Mouse (Mus musculus) layer of hippocampus, postnatal 25 days (tissue): Measurements from ENCODE around the gene Kalrn. TPM values are rescaled to one million over a fixed set of nuclear protein-coding genes. Genes with fewer than 3 reads are reported as not detected.

Source experiments
- DNase-seq, 2 experiments: peaks; one replicate each; pipeline ENCODE4 v3.0.0; 2022; ENCODE audit warnings: mixed read lengths in 2 of 2, low spot score in 1 of 2; ENCODE audit errors: extremely low spot score in 1 of 2
- total RNA-seq, 2 experiments: library from RNA; stranded (reverse); gene quantifications; 2 replicates each; pipeline ENCODE4 v1.2.3; 2021

Gene Kalrn
- total RNA-seq, 2 experiments from 2014 or later, result 456 to 578 TPM

DNA sequence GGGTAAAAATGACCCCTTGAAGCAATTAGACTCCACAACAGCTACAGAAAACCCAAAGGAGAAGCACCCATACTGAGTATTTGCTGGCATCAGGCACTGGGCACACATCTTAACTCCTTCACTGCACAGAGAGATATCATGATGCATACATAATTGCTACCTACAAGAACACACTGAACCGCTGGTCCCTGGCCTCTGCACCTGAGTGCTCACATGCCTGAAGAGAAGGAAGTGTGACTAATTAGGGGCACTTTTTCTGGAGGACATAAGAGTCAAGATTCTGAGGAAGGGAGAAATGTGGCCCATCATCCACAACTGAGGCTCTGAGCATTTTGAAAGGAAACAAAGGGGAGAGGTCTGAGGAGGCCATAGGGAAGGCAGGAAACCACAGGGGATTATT, 65.2 kb downstream of the Kalrn start:
- DNase-seq, result no peak

GRCm38 (mm10) chr16:34506048-34506447, 67.3 kb downstream of the Kalrn start:
- no peak for DNase-seq

- DNase-seq, result no peak
Measured at GRCm38 (mm10) chr16:34504250-34504649, 69.1 kb downstream of the Kalrn start.

DNA sequence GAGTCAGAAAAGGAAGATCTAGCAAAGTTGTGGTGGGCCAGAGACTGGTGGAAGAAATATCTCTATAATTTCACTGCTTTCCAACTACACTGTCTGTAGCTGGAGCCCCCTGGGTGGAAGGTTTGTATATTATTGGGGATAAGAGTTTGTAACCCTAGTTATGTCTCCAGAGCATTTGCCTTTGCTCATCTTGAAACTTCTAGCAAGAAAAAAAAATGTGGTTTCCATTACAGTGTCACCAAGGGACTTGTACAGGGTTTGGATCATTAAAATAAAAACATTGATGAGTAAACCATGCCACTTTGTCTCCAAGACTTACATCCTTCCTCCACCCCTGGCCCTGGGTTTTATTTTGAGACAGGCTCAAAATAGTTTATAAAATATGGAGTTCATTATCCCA, 71.2 kb downstream of the Kalrn start:
- no peak for DNase-seq

GRCm38 (mm10) chr16:34494741-34495140, 78.6 kb downstream of the Kalrn start:
- peak in 1 of 2 experiments; percentile 1 for DNase-seq

DNA sequence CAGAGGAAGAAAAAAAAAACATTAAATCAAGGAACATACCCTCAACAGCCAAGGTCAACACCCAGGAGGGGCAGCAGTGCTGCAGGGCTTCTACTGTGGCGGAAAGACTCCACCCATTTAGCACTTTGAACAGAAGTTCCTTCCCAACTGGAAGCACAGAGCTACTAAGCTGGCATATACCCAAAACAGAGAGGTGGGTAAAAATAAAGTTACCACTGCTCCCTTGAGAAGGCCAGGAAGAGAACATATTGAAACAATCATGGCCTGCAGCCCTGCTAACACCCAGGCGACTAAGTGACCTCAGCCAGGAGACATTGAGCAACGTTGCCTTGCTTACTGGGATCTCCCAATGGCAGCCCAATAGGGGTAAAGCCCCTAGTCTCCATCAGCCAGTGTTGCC, 79.4 kb downstream of the Kalrn start:
- peak in 1 of 2 experiments; percentile 1 for DNase-seq

DNA sequence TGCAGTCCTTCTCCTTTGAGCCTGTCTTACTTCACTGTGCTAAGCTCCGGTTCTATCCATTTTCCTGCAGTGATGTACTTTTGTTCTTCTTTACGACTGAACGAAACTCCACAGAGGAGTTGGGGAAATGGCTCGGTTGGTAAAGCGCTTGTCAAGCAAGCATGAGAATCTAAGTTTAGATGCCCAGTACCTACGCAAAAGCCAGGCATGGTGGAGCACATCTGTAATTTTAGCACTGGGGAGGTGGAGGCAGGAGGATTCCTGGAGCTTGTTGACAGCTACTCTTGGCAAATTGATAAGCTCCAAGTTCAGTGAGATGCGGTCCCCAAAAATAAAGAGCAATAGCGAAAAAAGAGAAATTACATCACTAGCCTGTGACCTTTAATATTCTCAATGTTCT, 82.1 kb downstream of the Kalrn start:
- no peak for DNase-seq

DNA sequence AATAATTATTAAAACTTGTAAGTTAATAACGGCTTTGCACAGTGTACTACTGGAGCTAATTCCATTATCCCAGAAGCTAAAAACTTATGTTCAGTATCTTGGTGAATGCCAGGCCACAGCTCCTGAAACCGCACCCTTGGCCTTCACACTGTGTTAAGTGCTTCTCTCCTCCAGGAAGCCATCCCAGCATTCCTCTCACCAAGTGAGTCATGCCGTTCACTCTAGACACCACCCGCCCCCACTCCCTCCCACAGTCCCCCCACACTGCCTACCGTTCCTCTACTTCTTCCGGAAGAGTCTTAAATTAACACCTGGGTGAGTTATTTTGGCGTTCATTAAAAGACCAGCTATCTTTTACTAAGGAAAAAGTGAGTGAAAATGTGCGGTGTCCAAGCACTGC, 82.8 kb downstream of the Kalrn start:
- DNase-seq, result no peak

- no peak for DNase-seq
Measured at GRCm38 (mm10) chr16:34489805-34490325, 83.5 kb downstream of the Kalrn start.

DNA sequence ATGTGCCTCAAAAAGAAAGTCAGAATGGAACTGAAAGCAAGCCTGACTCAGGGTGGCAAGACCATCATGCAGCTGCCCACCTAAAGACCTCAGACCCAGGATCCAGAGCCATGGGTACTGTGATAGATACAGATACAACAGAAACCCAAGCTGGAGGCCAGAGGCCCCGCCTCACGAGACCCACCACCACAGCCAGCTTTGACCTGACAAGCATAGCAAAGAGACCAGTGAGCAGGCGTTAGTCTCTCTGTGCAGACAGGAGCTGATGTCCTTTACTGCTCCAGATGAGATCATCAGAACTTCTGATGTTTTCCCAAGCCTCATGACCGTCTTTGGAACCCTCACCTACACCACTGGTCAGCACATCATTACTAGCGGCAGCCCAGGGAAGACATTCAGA, 85.5 kb downstream of the Kalrn start:
- DNase-seq, result no peak

- DNase-seq, result no peak
Measured at GRCm38 (mm10) chr16:34487268-34487667, 86.1 kb downstream of the Kalrn start.

GRCm38 (mm10) chr16:34485483-34485882, 87.8 kb downstream of the Kalrn start:
- DNase-seq, result no peak

DNA sequence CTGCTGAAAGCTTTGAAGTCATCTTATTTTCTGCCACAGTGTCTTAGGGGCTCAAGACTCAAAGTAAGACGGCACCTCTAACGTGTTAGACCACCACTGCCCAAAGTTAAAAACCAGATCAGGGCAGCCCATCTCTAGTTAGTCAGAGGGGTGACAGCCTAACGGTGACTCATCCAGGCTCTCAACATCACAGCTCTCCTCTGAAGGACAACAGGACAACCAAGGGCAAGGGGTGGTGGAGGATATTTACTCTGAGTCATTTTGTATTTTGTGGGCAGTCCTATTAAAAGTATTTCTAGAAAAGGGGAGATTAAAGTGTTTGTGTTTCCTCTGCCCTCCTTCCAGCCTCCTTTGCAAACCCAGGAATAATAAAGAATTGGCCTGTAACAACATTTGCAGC, 88.4 kb downstream of the Kalrn start:
- no peak for DNase-seq

- no peak for DNase-seq
Measured at GRCm38 (mm10) chr16:34484213-34484612, 89.1 kb downstream of the Kalrn start.

- no peak for DNase-seq
Measured at GRCm38 (mm10) chr16:34483716-34484115, 89.6 kb downstream of the Kalrn start.

DNA sequence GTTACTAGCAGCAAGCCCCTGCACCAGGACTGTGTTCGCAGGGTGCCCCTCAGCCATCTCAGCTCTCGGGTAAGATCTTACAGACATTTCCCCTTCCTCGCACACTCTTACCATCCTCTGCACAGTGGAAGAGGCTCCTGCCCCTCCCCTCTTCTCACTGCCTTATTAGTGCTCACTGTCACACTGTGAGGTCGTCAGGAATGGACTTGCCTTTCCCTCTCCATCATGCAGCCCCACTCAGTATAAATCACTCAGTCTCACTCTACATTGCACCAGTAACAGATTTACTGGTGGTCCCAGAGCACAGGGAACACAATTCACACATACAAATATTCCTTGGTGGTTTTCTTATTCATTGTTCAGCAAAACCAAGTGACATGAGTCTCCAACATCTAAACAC, 98.6 kb downstream of the Kalrn start:
- no peak for DNase-seq

DNA sequence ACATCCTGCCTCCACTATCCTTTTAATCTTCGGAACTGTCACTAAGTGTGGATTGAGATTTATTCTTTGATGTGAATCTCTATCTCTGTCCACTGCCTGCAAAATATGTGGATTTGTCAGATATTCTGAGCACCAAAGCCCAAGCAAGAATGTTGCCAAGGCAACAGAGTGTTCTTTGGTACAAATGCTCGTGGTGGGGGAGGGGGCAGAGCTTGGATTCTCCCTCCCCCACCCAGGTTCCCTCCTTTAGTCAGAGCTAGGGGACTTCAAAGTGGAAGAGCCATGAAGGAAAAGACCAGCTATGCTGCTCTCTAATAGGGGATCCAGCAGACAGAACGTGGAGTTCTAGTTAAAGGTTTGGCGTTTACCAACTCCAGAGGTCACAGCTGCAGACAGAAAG, 99.4 kb downstream of the Kalrn start:
- DNase-seq, result peak in 1 of 2 experiments; percentile 31

- no peak for DNase-seq
Measured at GRCm38 (mm10) chr16:34471441-34471840, 101.9 kb downstream of the Kalrn start.

- DNase-seq, result no peak
Measured at GRCm38 (mm10) chr16:34470343-34470742, 103.0 kb downstream of the Kalrn start.

- no peak for DNase-seq
Measured at GRCm38 (mm10) chr16:34469277-34469868, 104.0 kb downstream of the Kalrn start.

- no peak for DNase-seq
Measured at GRCm38 (mm10) chr16:34466649-34467048, 106.7 kb downstream of the Kalrn start.

GRCm38 (mm10) chr16:34456314-34456713, 117.0 kb downstream of the Kalrn start:
- DNase-seq, result no peak

DNA sequence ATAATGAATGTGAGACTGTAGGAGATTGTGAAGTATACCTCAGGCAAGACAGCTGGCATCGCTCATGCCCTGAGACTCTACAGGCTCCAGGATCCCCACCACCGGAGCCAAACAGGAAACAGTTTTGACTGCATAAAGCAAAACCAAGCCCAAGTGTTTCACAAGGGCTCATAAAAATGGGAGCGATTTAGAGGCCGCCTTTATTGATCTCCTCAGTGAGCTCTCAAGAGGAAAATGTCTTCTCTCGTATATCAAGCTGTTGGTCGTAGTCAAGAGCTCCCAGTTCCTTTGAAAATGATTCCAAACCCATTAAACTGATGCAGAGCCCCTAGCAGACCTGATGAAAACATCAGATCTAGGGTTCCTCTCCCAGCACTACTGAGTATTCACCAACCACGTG, 127.7 kb downstream of the Kalrn start:
- DNase-seq, result no peak
